ENCODE assay signal across 15 mouse cellular contexts in the genomic region with DNA sequence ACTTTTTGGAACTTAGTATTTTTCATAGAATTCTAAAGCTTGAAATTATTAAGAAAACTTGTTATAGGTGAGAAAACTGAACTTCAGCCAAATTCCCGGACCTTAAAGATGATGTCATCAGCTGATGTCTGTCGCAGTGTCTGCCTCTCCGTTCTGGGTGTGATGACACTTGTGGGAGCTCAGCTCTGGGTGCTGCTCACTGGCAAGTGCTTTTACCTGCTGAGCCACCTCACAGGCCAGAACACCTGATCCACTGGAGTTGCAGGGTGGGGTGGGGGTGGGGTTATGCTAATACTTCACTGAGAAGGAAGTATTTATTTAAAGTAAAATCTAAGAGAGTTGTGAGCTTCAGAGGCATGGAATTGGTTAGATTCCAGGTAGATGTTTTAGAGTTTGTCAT.
"Had no signal": no experiment of that assay in that cellular context is flagged by ENCODE, and none has a peak within 500 bp of the region (broad histone marks: within the 10 kb centered on the region; RNA-seq: fewer than 3 reads in every experiment).

No protein-coding gene starts in this region.

- H3K9me3 ChIP-seq: liver, embryonic 15.5 days; megakaryocyte, embryonic 14.5 days; midbrain, embryonic 13.5 days; midbrain, embryonic 15.5 days; neural tube, embryonic 12.5 days; stomach, embryonic 15.5 days had no signal

- H3K4me1 ChIP-seq: liver, embryonic 15.5 days; midbrain, embryonic 15.5 days; neural tube, embryonic 12.5 days; stomach, embryonic 15.5 days had no signal

- H3K4me3 ChIP-seq: liver, embryonic 15.5 days; megakaryocyte, embryonic 14.5 days; midbrain, embryonic 13.5 days; midbrain, embryonic 15.5 days; neural tube, embryonic 12.5 days; stomach, embryonic 15.5 days had no signal

- H3K27me3 ChIP-seq: liver, embryonic 15.5 days; megakaryocyte, embryonic 14.5 days; midbrain, embryonic 13.5 days; midbrain, embryonic 15.5 days; neural tube, embryonic 12.5 days; stomach, embryonic 15.5 days had no signal

- H3K4me2 ChIP-seq: liver, embryonic 15.5 days; lung, embryonic 14.5 days; midbrain, embryonic 11.5 days; midbrain, embryonic 13.5 days; midbrain, embryonic 15.5 days; neural tube, embryonic 12.5 days; stomach, embryonic 15.5 days had no signal

- ATAC-seq: liver, postnatal 0 days; midbrain, embryonic 13.5 days; midbrain, embryonic 15.5 days had no signal

- H3K27ac ChIP-seq: liver, embryonic 15.5 days; macrophage; midbrain, embryonic 13.5 days; midbrain, embryonic 15.5 days; neural tube, embryonic 12.5 days; stomach, embryonic 15.5 days had no signal

- DNase-seq: liver, postnatal 0 days; lung, embryonic 14.5 days; lung, postnatal 14 days; right cerebral cortex, postnatal 14 days; thymus, adult 18-20 months; thymus, postnatal 14 days; thymus, postnatal 36 days had no signal

- H3K9ac ChIP-seq: liver, embryonic 15.5 days; liver, postnatal 0 days; lung, embryonic 14.5 days; midbrain, embryonic 13.5 days; midbrain, embryonic 15.5 days; neural tube, embryonic 12.5 days; stomach, embryonic 15.5 days had no signal
